Mouse (Mus musculus) brain, embryonic 14.5 days (tissue): ENCODE data around the gene Gm28043.

Source experiments
- CTCF ChIP-seq: fragments of 200-500 bp; IDR thresholded peaks from 2 replicates; pipeline ENCODE4 v1.5.1; 2012; ENCODE audit warnings: inconsistent platforms, mild to moderate bottlenecking, moderate library complexity, borderline replicate concordance; ENCODE audit not compliant: insufficient read depth, insufficient read length; ENCODE audit errors: extremely low read depth
- POLR2A ChIP-seq: fragments of 200-500 bp; IDR thresholded peaks from 2 replicates; pipeline ENCODE4 v1.6.1; 2012; ENCODE audit warnings: mild to moderate bottlenecking, inconsistent platforms, borderline replicate concordance; ENCODE audit not compliant: poor library complexity, insufficient read depth, insufficient read length, severe bottlenecking; ENCODE audit errors: extremely low read depth

DNA sequence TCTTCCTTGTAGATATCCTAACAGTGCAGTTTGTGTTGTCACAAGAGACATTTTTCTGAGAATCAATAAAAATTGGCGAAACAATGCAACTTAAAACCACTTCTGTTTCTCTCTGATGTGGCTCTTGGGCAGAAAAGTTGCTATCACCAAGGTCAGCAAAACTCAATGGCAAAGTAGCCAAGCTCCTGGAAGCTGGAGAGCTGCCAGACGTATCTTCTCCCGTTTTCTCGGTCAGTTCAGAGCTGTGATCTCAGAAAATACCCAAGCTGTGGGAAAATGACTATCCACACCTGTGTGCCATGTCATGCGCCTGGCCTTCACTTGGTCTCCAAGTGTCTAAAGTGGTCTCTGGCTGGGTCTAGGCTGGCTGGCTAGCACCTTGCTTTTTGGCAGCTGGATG lies 91.2 kb downstream of the Gm28043 start:
- no peak for TF ChIP-seq CTCF
- TF ChIP-seq POLR2A, result no peak
